Mouse (Mus musculus) adrenal gland, postnatal 14 days (tissue): ENCODE measurements around the gene Kcnh8. TPM values are rescaled to one million over a fixed set of nuclear protein-coding genes. Genes with fewer than 3 reads are reported as not detected.

ENCODE experiments used
- DNase-seq: peaks from one replicate; pipeline ENCODE4 v3.0.0; 2021; ENCODE audit warnings: mixed read lengths
- long read RNA-seq, 2 experiments: library from polyadenylated mRNA; stranded (forward); transcript quantifications; one replicate each; pipeline ENCODE4 v2.0.0; 2021
- total RNA-seq: library from RNA; stranded (reverse); gene quantifications from 2 replicates; pipeline ENCODE4 v1.2.3, GENCODE M21; 2021

Gene Kcnh8
- 0.19 and 0.34 TPM in 2 replicates for total RNA-seq
- long read RNA-seq, experiment 1 = 0 reads
- long read RNA-seq, experiment 2 = 0 reads

- DNase-seq = peak; percentile 6
Observed at GRCm38 (mm10) chr17:52602093-52602780, at the start of gene Kcnh8. Kcnh8 (plus strand) TSS chr17:52602709.

GRCm38 (mm10) chr17:52559961-52560720, 42.4 kb upstream of the Kcnh8 start:
- peak; percentile 66 for DNase-seq

- no peak for DNase-seq
Observed at GRCm38 (mm10) chr17:52565467-52566155, 36.9 kb upstream of the Kcnh8 start.

DNA sequence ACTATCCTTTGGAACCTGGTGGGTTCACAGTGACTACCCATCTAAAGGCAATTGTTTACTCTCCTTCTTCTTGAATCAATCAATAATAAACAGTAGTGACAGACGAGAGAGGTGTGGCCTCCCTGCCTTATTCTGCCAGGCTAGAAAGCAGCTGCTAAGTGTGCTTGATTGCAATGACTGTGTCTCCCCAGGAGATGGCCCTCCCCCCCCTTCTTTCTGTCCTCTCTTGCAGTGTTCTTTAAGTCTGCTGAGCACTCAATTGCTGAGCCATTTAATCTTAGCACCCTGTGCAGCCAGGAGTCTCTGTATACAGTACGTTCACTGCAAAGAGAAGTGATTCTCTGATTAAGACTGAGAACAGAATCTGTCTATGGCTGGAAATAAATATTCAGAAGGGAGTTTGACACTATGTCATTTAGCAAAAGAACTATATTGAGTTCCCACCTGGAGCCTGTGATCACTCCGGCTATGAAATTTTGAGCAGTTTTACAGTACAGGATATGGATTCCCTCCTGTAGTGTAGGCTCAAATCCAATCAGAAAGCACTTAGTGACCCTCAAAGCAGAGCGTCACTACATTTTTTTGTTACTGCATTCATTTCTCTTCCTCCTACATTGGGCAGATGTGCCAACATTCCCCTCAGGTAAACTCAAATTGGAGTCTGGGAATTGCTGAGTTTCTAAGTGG, 32.8 kb upstream of the Kcnh8 start:
- no peak for DNase-seq

DNA sequence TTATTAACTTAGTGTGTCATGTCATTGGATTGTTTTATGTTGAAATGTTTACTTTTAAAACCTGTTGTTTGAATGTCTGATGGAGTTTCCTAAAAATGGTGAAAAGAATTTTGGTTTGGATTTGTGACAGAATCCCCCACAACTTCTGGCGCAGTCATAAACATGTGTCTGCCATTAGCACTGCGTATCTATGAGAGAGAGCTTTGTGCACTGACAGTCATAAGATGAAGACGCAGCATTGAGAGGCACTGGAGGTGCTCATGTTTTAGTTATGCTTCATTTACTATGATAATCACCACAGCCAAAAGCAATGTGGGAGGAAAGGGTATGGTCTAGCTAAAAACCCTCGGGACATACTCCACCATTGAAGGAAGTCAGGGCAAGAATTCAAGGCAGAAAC, 30.3 kb upstream of the Kcnh8 start:
- DNase-seq = no peak

DNA sequence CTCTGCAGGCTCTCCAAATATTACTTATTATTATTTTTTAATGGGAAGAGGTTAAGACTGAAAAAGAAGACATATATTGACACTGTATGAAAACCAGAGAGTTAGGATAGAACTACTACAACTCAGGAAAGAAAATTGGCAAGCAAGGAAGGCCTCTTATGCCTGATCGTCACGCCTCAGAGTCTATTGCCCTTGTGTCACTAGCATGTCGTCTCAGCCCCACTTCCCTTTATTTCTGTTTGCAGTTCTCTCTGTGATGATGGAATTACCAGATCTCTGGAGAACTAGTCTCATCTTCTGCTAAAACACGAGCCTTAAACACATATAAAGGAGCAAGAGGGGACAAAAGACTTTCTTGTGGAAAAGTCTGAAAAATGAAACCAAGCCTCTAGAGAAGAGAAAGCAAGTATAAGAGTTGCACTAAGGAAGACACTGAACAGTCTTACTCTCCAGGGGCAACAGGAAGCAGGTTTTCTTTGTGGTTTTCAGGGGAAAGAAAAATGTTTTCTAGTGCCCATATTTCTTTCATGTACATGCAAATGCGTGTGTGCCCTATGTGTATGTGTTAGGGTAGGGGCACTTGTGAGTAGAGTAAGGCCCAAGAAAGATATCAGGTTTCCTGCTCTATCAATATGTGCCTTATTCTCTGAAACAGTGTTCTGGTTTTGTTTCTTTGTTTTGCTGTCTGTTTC, 10.9 kb upstream of the Kcnh8 start:
- no peak for DNase-seq

GRCm38 (mm10) chr17:52599141-52599540, 3.4 kb upstream of the Kcnh8 start:
- no peak for DNase-seq

DNA sequence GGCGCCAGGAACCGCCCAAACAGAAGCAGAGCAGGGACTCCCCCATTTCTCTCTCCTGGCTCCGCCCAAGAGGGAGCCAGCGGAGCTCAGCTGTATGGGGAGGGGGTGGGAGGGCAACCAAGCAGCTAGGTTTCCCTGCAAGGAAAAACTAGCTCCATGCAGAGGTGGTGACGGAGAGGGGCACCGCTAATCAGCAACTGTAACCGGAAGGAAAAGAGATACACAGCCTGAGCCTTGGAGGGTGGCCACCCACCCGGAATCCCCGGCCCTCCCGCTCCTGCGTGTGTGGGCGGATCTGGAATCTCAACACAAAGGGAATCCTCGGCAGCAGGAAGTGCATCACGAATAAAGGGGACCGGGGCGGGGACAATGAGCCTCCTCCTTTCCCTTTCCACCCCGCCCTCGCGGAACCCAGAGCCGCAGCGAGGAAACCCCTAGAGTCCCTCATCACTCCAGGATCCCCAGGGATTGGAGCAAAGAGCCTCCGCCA, 1.6 kb upstream of the Kcnh8 start:
- DNase-seq = peak; percentile 57

DNA sequence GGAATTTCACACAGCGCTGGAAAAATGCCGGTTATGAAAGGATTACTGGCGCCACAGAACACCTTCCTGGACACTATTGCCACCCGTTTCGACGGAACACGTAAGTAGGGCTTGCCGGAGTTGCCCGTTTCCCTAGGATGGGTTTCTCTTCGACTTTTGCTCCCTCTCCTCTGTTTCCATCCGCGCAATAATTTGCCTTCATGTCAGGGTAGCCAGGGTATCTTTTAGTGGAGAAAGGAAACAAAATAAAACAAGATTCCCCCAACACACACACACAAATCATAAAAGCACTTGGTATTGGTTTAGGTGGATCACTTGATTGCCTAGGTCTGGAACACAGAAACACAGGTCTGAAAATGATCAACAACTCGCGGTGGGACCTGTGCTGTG, 267 bp downstream of the Kcnh8 start:
- no peak for DNase-seq

DNA sequence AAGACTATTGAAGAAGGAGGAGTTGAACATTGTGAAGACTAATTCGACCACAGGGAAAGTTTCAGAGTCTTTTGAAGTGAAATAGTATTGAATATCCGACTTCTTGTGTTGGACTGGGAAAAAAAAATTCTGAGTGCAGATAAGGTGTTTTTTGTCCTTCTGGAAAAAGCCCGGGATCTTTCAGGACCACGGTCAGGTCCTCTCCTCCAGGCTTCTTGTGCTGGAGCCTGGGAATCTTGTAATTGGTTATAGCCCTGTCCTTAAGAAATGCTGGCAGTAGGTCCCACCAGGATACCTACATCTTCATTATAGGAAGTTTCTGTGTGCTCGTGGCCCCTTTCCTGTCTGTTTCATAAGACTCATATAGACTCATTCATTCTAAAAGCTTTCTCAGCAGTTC, 902 bp downstream of the Kcnh8 start:
- peak; percentile 9 for DNase-seq

- DNase-seq = no peak
Observed at GRCm38 (mm10) chr17:52611382-52611781, 8.9 kb downstream of the Kcnh8 start.

- DNase-seq = peak; percentile 4
Observed at GRCm38 (mm10) chr17:52649186-52649585, 46.7 kb downstream of the Kcnh8 start.

DNA sequence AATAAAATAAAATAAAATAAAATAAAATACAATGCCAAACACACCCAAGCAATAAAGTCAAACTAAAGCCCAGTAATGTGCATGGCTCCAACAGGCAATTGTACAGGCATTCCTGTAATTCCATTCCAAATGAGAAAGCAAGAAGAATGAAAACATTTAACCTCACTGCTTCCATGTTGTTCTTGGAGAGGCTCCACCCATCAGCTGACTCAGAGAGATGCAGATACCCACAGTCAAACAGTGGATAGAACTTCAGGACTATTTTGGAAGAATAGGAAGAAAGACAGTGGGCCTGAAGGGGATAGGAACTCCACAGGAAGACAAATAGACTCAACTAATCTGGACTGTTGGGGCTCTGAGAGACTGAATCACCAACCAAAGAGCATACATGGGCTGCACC, 89.5 kb downstream of the Kcnh8 start:
- DNase-seq = no peak

DNA sequence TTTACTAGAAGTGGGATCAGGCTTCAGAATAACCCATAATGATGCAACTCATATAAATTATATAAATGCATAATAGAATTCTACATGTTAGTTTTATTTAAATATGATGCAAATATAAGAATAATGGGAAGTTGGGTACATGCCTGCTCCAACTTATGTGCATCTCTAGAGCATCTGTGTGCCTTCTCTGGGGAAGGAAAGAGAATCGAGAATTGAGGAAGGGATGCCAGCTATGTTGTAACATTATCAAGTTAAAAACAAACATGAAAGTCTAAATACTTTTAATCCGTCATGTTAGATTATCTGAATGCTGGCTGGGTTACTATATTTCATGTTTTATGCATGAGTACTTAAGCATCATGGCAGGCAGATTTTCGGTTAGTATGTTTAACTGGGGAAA, 99.4 kb downstream of the Kcnh8 start:
- DNase-seq = no peak

- no peak for DNase-seq
Observed at GRCm38 (mm10) chr17:52712319-52712718, 109.8 kb downstream of the Kcnh8 start.

DNA sequence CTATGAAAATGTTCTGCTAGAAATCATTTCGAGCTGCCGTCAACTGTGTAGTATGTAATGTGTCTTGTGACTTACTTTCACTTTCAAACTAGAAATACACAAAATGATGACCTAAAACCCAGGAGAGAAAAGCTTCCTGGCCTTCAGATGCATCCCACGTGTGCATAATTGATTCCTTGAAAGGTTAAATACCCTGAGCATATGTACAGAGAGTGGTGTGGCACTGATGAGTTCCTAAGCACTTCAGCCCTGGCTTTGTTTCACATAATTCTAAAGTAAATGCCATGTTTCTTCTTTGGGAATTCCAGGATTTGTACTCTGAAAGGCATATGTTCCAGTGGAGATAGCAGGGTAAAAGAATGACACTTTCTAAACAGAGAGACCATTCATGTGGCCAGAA, 119.7 kb downstream of the Kcnh8 start:
- no peak for DNase-seq

DNA sequence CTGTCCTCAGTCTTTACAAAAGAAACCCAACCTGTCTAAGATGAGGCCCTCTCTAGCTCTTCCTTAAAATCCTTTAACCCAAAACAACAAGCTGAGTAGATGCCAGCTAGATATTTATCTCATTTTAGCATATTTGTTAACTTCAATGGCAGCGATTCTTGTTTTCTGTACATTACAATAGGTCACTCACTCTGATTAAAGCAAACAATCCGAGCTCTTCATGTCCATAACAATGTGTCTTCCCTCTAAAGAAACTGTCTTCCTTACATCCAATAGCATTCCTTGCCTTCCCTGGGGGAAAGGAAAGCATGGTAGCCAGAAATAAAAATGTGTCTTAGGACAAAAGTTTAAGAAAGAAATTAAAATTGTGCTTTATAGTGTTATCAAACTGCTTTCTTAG, 126.3 kb downstream of the Kcnh8 start:
- no peak for DNase-seq

- DNase-seq = no peak
Observed at GRCm38 (mm10) chr17:52738436-52738835, 135.9 kb downstream of the Kcnh8 start.

DNA sequence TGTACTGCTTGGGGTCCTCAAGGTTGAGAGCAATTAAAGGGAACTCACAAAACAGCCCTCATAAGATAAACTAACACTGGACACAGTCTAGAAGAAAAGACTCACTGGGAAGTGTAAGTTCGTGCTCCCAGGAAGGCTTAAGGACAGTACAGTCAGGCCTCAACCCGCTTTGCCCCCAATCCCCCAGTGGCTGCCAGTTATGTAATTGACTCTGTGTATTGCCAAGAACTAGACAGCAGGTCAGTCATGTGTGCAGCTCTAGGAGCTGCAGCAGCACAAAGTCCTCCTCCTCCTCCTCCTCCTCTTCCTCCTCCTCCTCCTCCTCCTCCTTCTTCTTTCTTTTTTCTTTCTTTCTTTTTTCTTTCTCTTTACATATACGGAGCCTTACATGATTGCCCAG, 185.6 kb downstream of the Kcnh8 start:
- DNase-seq = peak; percentile 63

GRCm38 (mm10) chr17:52804463-52804862, 202.0 kb downstream of the Kcnh8 start:
- DNase-seq = no peak

DNA sequence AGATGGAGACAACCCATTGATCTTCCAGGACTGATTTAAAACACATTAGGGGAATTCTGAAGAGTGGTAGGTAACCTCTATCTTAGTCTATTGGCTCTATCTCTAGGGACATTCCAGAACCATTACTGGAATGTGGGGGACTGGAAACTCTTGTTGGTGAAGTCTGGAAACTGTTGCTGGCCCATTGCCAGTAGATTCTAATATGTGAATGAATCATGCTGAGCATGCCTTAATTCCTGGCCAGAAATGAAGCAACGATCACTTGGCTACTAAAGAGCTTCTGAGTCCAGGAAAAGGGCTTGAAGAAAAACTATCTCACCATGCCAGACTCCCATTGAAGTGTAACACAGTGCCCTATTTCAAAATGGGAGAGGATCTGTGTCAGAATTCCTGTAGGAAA, 208.3 kb downstream of the Kcnh8 start:
- peak; percentile 19 for DNase-seq

- DNase-seq = no peak
Observed at GRCm38 (mm10) chr17:52819007-52819406, 216.5 kb downstream of the Kcnh8 start.
